Mouse (Mus musculus): ENCODE data around the gene Papolb.
A peak's percentile ranks its signal among the peaks of the same experiment; 100 is the strongest.

Papolb gene

GRCm38 (mm10) chr5:142518973-142519372 lies 10.9 kb downstream of the Papolb start:
- no peak for DNase-seq (ENCODE audit: low read depth)

DNA sequence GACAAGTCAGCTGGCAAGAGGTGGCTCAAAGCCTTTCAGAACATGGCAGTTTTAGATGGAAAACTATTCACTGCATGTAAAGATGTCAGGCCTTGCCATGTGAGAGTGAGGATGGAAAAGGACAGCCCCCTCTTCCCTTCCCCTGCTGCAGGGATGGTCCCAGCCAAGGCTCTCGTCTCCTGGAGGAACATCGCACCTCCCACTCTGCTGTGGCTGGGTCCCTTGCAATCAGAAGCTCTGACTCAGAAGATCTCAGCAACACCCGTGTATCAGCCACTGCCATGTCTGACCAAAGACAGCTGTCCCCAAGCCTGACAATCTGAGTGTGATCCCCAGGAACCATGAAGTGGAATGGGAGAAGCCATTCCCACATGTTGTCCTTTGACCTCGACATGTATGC lies 17.8 kb downstream of the Papolb start:
- no peak for DNase-seq (ENCODE audit: low read depth)

- no peak for DNase-seq (ENCODE audit: low read depth)
Observed at GRCm38 (mm10) chr5:142510061-142510414, 19.8 kb downstream of the Papolb start.

DNA sequence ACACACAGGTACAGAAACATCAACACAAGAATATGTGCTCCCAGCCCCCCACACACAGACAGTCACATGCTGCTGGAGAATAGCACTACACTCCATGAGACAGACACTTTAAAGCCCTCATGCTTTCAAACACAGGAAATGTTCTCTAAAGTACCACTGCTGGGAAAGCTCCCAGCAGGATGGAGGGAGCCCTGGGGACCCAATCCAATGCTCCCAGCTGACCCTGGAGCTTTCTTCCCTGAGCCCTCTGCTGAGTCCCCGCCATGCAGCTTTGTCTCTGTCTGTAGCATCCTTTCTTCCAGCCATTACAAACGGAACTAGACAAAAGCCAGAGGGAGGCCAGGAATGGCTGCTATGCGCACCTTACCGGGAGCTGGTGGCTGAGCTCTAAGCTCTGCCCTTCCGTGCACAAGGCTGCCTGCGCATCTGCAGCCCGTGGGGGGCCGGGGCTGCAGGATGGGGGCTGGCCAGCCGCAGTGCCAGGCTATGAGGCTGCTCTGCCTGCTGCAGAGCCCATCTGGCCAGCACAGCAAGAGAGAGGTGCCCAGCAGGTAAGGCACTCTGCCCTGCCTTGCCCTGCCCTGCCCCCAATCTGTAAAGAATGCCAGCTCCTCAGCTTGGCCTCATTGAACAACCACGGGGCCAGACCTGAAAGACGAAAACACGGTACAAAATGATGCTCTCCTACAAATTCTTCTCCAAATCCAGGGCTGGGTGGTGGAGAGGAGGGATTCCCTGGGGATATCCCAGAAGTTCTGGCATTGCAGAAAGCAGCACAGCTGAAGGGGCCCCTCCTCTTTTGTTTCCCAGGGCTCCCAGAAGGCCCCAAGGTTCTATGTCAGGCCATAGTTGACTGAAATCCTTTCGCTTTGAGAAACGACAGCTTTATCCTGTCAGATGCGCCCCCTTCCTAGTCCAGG lies 20.5 kb downstream of the Papolb start:
- no peak for DNase-seq (ENCODE audit: low read depth)

DNA sequence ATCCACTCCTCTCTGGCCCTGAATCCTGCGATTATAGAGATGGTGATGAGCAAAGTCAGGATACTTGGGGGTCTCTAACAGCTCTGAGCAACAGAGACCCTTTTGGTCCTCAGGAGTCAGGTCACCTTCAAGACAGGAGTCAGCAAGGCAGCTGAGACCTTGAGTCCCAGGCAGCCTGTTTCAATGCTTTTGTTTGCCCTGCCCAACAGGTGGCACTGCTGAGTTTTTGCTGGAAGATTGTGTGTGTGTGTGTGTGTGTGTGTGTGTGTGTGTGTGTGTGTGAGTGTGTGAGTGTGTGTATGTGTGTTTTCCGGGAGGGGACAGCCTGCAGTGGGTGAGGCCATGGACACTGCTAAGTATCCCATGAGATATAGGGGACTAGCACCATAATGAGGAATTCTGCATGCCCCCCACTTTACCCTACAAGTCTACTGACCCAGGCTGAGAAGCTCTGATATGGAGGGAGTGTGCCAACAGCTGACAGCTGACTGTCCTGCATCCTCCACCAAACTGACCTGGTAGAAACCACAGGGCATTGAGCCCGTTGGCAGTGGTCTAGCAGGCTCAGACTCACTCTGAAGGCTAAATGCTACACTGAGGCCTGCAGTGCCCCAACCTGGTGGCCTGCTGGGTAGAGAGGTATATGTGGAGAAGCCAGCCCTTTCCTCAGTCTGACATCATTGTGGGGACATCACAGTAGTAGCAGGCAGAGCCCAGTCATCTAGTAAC lies 24.0 kb downstream of the Papolb start:
- no peak for DNase-seq (ENCODE audit: low read depth)

- no peak for DNase-seq (ENCODE audit: low read depth)
Observed at GRCm38 (mm10) chr5:142504175-142504574, 25.7 kb downstream of the Papolb start.

- DNase-seq (ENCODE audit: low read depth) = peak; percentile 43
Observed at GRCm38 (mm10) chr5:142502414-142502813, 27.5 kb downstream of the Papolb start.

DNA sequence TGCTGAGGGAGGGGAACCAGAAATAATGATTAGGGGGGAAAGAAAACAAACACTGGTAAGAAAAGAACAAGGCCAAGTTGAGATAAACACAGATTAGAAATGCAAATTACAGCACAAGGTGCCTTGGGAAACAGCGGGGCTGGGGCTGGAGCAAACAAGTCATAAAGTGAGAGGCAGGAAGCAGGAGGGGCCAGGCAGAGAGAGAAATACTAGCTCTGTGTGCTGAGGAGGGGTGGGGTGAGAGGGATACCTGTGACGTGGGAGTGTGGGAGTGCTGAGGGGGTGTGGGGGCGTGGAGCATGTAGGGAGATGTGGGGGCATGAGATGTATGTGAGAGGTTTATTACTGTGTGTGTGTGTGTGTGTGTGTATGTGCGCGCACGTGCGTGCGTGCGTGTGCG lies 29.0 kb downstream of the Papolb start:
- DNase-seq (ENCODE audit: low read depth) = no peak

DNA sequence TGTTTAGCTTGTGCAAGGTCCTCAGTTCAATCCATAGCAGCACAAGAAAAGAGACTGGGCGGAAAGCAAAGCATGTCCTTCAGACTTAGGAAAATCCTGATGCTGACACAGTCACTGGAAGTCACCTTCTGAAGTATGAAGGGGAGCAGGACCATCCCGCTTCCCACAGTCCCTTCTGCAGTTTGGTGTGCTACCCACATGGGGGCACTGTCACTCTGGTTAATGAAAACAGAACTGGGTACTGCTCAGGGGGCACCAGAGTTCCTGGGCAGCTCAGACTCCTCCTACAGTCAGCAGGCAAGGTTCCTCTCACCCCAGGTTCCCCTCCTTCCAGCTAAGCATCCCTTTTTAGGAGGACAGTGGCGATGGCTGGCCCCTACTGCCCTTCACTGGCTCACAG lies 30.9 kb downstream of the Papolb start:
- DNase-seq (ENCODE audit: low read depth) = peak; percentile 30

GRCm38 (mm10) chr5:142495321-142496096 lies 34.4 kb downstream of the Papolb start:
- DNase-seq (ENCODE audit: low read depth) = no peak

DNA sequence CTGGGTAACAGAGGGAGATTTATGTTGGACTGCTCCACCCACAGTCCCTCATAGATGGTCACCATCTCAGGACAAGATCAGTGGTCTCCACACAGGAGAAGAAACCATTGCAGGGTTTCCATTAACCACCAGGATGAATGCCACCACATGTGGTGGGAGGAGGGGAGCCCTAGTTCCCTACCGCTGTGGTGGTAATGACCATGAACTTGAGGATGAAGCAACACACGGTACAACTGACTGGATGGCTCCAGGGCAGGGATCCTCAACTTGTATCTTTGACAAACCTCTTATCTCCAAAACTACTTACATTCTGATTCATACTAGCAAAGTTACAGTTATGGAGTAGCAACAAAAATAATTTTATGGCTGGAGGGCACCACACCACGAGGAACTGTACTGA lies 36.6 kb downstream of the Papolb start:
- DNase-seq (ENCODE audit: low read depth) = no peak

DNA sequence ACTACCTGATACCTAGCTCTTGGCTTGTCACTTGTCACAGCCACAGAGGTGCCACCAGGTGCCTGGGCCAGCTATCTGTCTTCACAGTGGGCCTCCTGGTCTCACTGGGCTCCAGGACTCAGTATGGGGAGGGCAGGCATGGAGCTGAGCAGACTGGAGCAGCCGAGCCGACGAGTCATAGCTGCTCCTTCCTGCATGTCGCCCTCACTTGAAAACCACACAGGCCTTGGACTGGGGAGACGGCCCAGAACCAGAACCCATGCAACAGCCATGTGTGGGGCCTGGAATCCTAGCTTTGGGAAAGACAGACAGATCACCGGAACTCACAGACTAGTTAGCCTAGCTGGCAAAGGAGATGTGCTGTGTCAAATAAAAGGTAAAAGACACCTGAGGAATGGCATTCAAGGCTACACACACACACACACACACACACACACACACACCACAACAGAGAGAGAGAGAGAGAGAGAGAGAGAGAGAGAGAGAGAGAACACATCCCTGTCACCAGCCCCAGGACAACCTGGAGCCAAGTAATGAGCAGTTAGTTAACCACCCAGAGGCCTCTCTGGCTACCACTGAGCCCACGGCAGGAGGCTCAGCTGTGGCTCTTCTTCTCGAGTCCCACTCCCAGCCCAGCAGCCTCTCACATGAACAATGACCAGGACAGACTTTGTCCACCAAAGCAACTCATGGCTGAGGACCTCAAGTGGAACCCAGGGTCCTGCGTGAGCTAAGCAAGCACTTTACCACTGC lies 39.7 kb downstream of the Papolb start:
- no peak for DNase-seq (ENCODE audit: low read depth)

DNA sequence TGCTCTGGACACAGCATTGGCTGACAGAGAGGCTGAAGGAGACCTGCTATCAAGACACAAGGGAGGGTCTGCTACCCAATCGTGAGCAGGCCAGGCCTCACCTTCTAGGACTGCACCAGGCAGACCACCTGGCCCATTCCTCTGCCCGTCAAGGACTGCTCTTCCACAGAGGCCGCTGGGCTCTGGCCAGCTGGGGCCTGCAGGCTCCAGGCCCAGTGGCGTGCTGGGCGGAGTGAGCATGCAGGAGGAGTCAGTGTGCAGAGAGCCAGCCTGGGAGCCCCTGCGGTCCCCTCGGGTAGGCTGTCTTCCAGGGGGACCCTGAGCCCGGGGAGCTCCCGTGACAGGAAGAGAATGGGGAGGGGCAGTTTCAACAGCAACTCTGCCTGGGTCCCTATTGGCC lies 43.2 kb downstream of the Papolb start:
- no peak for DNase-seq (ENCODE audit: low read depth)

DNA sequence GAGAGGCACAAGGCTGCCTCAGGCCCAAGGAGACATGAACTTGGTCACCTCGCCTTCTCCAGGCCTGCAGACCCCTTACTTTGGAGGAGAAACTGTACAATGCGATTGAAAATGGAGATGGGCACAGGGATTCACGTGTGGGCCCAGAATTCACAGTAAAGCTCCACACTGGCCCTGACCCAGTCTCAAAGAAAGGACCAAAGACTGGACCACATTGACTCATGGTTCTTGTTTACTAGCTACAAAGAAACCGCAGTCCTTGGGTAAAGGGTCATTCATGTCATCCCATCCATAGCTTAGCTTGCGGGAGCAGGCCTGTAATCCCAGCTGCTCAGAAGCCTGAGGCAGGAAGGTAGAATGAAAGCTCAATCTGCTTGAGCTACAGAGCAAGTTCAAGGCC lies 46.3 kb downstream of the Papolb start:
- no peak for DNase-seq (ENCODE audit: low read depth)

GRCm38 (mm10) chr5:142482512-142482911 lies 47.4 kb downstream of the Papolb start:
- DNase-seq (ENCODE audit: low read depth) = peak; percentile 60

- DNase-seq (ENCODE audit: low read depth) = peak; percentile 69
Observed at GRCm38 (mm10) chr5:142478829-142479435, 50.9 kb downstream of the Papolb start.

DNA sequence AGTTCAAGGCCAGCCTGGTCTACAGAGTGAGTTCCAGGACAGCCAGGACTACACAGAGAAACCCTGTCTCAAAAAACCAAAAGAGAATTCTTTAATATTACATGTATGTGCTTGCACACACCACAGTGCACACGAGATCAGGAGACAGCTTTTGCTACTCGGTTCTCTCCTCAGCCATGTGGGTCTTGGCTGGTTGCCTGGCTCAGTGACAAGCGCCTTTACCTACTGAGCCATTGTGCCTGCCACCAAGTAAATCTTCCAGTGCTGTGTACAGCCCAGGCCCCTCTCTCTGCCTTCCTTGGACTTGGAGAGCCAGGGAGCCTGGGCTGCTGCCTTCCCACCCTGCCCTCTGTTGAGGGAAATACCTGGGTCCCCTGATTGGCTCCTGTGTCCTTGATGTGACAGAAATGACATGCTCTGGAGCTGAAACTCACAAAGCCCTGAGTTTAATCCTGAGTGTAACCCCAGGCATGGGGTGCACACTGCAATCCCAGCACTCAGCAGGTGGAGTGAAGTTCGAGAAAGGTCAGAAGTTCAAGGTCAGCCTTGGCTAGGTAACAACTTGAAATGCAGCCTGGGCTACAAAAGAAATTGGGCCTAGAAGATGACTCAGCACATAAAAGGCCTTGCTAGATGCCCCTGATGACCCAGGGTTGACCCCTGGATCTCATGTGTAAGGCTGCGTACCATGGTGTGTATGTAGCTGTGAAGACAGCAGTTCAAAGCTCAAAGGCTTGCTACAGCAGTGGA lies 51.8 kb downstream of the Papolb start:
- DNase-seq (ENCODE audit: low read depth) = no peak

GRCm38 (mm10) chr5:142477346-142477745 lies 52.5 kb downstream of the Papolb start:
- DNase-seq (ENCODE audit: low read depth) = no peak

Measured in c-Kit-positive CD71-negative TER-119-negative erythroid progenitor cells, embryonic 14.5 days (primary cell).